In the genomic region with DNA sequence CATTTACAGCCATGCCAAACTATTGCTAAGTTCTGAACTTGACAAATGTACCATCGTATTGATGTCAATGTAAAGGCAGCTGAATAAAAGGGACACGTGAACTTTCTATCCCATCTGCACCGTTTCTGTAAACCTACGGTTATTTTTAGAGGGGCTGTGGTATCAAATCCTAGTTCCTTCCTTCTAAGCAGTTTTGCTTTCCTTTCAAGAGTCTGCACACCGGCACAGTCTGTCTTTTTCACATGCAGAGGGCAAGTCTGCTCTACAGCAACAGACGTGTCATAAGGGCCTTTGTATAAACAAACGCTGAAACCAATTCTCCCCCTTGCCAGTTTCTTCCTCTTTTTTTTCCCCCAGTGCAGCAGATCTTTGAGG, we compare ENCODE assay signal across 15 mouse cellular contexts. TPM values are rescaled to one million over a fixed set of nuclear protein-coding genes. Genes with fewer than 3 reads are reported as not detected.
DNase-seq lines count a peak whose midpoint lies in the region; ATAC-seq lines count a peak whose summit lies in the region.
"Had no signal": no experiment of that assay in that cellular context is flagged by ENCODE, and none has a peak within 500 bp of the region (broad histone marks: within the 10 kb centered on the region; RNA-seq: fewer than 3 reads in every experiment).

No protein-coding gene starts in this region.

- H3K27ac ChIP-seq in limb, embryonic 10.5 days: no peak overlapping the region
- H3K27ac ChIP-seq: heart, adult 2 months; limb, embryonic 15.5 days; midbrain, embryonic 10.5 days; neural tube, embryonic 12.5 days had no signal

- intact Hi-C loops in left cerebral cortex, postnatal 4 days (cut with DNase I): no loop called here
- intact Hi-C loops in heart, postnatal 10 days (cut with DNase I): no loop called here

- H3K36me3 ChIP-seq in limb, embryonic 10.5 days: peaks cover 15% of the 10 kb centered on the region

- H3K27me3 ChIP-seq in limb, embryonic 10.5 days (ENCODE audit: low read depth, poor library complexity, severe bottlenecking): no peaks in the 10 kb centered on the region
- H3K27me3 ChIP-seq: limb, embryonic 15.5 days; neural tube, embryonic 12.5 days had no signal

- no peak overlapping the region for H3K4me3 ChIP-seq in limb, embryonic 10.5 days
- H3K4me3 ChIP-seq: heart, adult 2 months; limb, embryonic 15.5 days; midbrain, embryonic 10.5 days; neural tube, embryonic 12.5 days had no signal

- 78% methylated on average over 7 of the region's 7 CpGs for WGBS in limb, embryonic 10.5 days

- DNase-seq in layer of hippocampus, adult 9-11 months: peak; percentile 33
- DNase-seq in layer of hippocampus, postnatal 25 days (ENCODE audit: extremely low spot score in 1 of 2, low spot score in 1 of 2): no peak
- peak; percentile 69 for DNase-seq in induced T-regulatory cell, adult 2 months (ENCODE audit: low read depth)
- DNase-seq in left cerebral cortex, postnatal 4 days: no peak
- no peak for DNase-seq in heart, postnatal 10 days
- no peak for DNase-seq in limb, embryonic 10.5 days (ENCODE audit: low spot score)
- DNase-seq: heart, postnatal 36 days; kidney, adult 11 months; right cerebral cortex, adult 18-20 months had no signal

- H3K9me3 ChIP-seq in limb, embryonic 10.5 days (replicated peaks): no peaks in the 10 kb centered on the region
- H3K9me3 ChIP-seq: limb, embryonic 15.5 days; midbrain, embryonic 10.5 days; neural tube, embryonic 12.5 days had no signal

- ATAC-seq in CD4-positive, CD25-positive, alpha-beta regulatory T cell, adult 4 months: peak; percentile 65
- peak; percentile 75 for ATAC-seq in neutrophil, adult 5-6 weeks (ENCODE audit: extremely low read depth, insufficient number of reproducible peaks, low FRiP score, poor library complexity, severe bottlenecking)

- H3K4me1 ChIP-seq in limb, embryonic 10.5 days: no peaks in the 10 kb centered on the region
- H3K4me1 ChIP-seq: limb, embryonic 15.5 days; midbrain, embryonic 10.5 days; neural tube, embryonic 12.5 days had no signal

RNA-seq across cellular contexts. Expression of gene Eif2a, which starts 9.0 kb away (rescaled TPM):
- total RNA-seq in layer of hippocampus, postnatal 25 days (2021): 10 to 100 TPM; 47.5 to 48.9 TPM
- polyA plus RNA-seq in CD4-positive, CD25-positive, alpha-beta regulatory T cell, adult 4 months (2017; shearing (Covaris generic)): 10 to 100 TPM; 69.7 to 74.8 TPM
- 33.6 and 43.1 TPM in 2 replicates for total RNA-seq in neutrophil, adult 5-6 weeks (2017)
- total RNA-seq in left cerebral cortex, postnatal 4 days (2021): 10 to 100 TPM; 48.0 to 48.1 TPM
- 10 to 100 TPM; 43.5 to 45.8 TPM for total RNA-seq in heart, postnatal 10 days (2021)
- polyA plus RNA-seq in limb, embryonic 10.5 days (2016; fragmentation: Nextera tagmentation; extraction: Ambion mirVana): 60.3 and 62.8 TPM in 2 replicates

RNA-seq across cellular contexts. Expression of gene Serp1, which starts 9.1 kb away (rescaled TPM):
- 10 to 100 TPM; 24.9 to 27.5 TPM for total RNA-seq in layer of hippocampus, postnatal 25 days (2021)
- 10 to 100 TPM; 38.8 to 57.0 TPM for polyA plus RNA-seq in CD4-positive, CD25-positive, alpha-beta regulatory T cell, adult 4 months (2017; shearing (Covaris generic))
- total RNA-seq in neutrophil, adult 5-6 weeks (2017): 375 and 392 TPM in 2 replicates
- 10 to 100 TPM; 24.4 to 26.0 TPM for total RNA-seq in left cerebral cortex, postnatal 4 days (2021)
- total RNA-seq in heart, postnatal 10 days (2021): 10 to 100 TPM; 20.7 to 21.4 TPM
- polyA plus RNA-seq in limb, embryonic 10.5 days (2016; fragmentation: Nextera tagmentation; extraction: Ambion mirVana): 151 and 167 TPM in 2 replicates

RNA-seq across cellular contexts. Expression of gene Selenot, which starts 59.8 kb away (rescaled TPM):
- total RNA-seq in layer of hippocampus, postnatal 25 days (2021): 100 to 1,000 TPM; 149 to 151 TPM
- polyA plus RNA-seq in CD4-positive, CD25-positive, alpha-beta regulatory T cell, adult 4 months (2017; shearing (Covaris generic)): 10 to 100 TPM; 19.7 to 30.3 TPM
- 190 and 211 TPM in 2 replicates for total RNA-seq in neutrophil, adult 5-6 weeks (2017)
- total RNA-seq in left cerebral cortex, postnatal 4 days (2021): 100 to 1,000 TPM; 142 to 149 TPM
- 100 to 1,000 TPM; 117 to 118 TPM for total RNA-seq in heart, postnatal 10 days (2021)
- 14.9 and 15.5 TPM in 2 replicates for polyA plus RNA-seq in limb, embryonic 10.5 days (2016; fragmentation: Nextera tagmentation; extraction: Ambion mirVana)

Comparison
In these comparisons a context has a peak if more than half of its experiments do, and no peak if none do; other contexts are left out.
1. DNase-seq: peak in layer of hippocampus, adult 9-11 months (single experiment) and induced T-regulatory cell, adult 2 months (single experiment); none in layer of hippocampus, postnatal 25 days (0 of 2), left cerebral cortex, postnatal 4 days (single experiment), heart, postnatal 10 days (0 of 2) and limb, embryonic 10.5 days (single experiment).
2. RNA of gene Serp1, which starts 9.1 kb away (total RNA-seq): 375 to 392 TPM in neutrophil, adult 5-6 weeks; 24.9 to 27.5 TPM in layer of hippocampus, postnatal 25 days, 24.4 to 26.0 TPM in left cerebral cortex, postnatal 4 days and 20.7 to 21.4 TPM in heart, postnatal 10 days; every median in the first group is over 10 times any median in the second.